Mouse (Mus musculus) kidney, adult 11 months (tissue): ENCODE data around the gene Dohh.

Experiments
- DNase-seq: peaks from one replicate; pipeline ENCODE4 v3.0.0; 2022

The Dohh gene

DNA sequence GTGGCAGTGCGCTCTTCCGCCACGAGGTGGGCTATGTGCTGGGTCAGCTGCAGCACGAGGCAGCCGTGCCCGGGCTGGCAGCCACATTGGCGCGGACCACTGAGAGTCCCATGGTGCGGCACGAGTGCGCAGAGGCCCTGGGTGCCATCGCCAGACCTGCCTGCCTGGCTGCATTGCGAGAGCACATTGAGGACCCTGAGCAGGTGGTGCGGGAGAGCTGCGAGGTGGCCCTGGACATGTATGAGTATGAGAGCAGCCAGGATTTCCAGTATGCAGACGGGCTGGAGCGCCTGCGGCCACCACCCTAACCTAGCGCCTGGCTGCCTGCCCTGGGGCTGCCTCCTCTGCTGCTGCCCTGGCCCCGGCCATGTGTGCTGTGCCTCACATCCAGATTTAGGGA, 3.5 kb downstream of the Dohh start:
- DNase-seq = no peak

DNA sequence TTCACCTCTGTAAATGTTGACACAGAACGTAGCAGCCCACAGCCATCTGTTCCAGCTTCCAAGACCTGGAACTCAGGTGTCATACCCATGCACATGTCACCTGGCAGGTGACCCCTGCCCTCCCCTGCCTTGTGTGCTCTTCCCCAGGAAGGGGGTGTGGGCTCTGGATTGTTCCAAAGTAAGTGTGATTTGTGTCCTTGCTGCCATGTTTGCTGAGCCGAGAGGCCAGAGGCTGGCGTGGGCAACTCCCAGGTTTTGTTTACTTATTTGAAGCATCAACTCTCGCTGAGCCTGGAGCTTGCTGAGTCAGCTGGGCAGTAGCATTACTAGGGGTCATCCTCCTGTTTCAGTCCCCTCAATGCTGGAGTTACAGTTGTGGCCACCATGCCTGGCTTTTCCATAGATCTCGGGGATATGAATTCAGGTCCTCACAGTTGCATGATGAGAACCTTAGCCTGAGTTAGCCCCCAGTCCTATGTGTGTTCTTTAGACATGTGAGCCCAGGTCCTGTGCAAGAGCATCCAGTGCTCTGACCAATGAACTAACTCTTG, 4.4 kb downstream of the Dohh start, which contains the start of gene Gm48552:
TSS of gene Gm48552 (plus strand) at position 501 of the 551 bp plus-strand sequence.
- DNase-seq = no peak

GRCm38 (mm10) chr10:81389373-81389772, 5.1 kb downstream of the Dohh start:
- DNase-seq = peak; percentile 66

- peak; percentile 51 for DNase-seq
These were observed 5.8 kb downstream of the Dohh start for GRCm38 (mm10) chr10:81389801-81390677.

DNA sequence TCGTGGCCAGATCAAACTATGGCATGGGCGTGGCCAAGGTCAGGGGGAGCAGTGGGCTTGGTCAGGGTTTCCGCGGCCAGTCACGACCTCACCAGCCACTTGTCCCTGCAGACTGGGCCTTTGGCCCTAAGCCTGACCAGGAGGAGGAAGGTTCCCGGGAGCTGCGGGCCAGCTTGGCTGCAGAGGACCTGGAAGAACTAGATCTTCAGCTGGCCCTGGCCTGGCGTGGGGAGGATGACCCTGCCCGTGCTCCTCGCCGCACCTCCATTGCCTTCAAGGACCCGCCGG, 6.4 kb downstream of the Dohh start:
- DNase-seq = no peak

GRCm38 (mm10) chr10:81392270-81392669, 8.0 kb downstream of the Dohh start:
- no peak for DNase-seq

DNA sequence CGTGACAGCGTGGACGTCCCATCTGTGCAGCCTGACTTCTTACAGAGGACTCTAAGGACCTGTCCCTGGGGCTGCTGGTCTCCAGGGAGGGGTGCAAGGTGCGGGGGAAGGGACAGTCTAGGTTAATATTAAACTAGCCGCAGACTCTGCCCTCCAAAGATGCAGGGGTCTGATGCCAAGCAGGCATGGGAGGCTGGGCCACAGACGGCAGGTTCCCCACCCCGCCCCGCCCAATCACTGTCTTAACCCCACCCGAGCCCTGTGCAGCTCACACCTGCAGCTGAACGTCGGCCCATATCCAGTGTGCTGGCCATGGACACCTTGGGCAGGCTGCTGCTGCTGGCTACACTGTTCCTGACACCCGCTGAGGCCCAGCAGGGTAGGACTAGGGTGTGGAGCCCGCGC, 8.6 kb downstream of the Dohh start, which contains the start of gene Smim24:
TSS of gene Smim24 (plus strand) at position 271 of the 405 bp plus-strand sequence.
- DNase-seq = peak; percentile 90

- DNase-seq = no peak
These were observed 9.3 kb downstream of the Dohh start for GRCm38 (mm10) chr10:81393456-81394063.

DNA sequence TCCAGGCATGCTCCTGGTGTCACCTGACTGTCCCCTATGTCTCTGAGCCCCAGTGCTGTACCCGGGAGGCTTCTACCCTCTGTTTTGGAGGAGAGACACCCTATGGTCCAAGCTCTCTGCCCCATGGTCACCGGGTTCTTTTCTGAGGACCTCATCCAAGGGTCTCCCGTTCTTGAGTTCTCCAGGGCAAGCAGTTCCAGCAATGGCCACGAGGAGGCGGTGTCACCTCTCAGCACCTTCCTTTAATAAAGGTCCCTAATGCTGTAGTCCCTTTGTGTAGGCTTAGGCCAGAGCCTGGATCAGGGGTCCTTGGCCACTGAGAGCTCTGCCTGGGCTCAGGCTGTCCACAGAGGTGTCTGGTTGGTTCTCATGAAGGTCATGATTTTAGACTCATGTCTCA, 10.9 kb downstream of the Dohh start:
- peak; percentile 61 for DNase-seq

GRCm38 (mm10) chr10:81395865-81396264, 11.6 kb downstream of the Dohh start:
- DNase-seq = no peak

GRCm38 (mm10) chr10:81396749-81397148, 12.5 kb downstream of the Dohh start:
- DNase-seq = no peak

GRCm38 (mm10) chr10:81399296-81399695, 15.1 kb downstream of the Dohh start:
- DNase-seq = no peak

- no peak for DNase-seq
These were observed 15.6 kb downstream of the Dohh start for GRCm38 (mm10) chr10:81399798-81400308.

GRCm38 (mm10) chr10:81400371-81401204, 16.4 kb downstream of the Dohh start:
- no peak for DNase-seq

- DNase-seq = no peak
These were observed 16.9 kb downstream of the Dohh start for GRCm38 (mm10) chr10:81401205-81401520.

GRCm38 (mm10) chr10:81401521-81402226, 17.4 kb downstream of the Dohh start:
- peak; percentile 78 for DNase-seq

GRCm38 (mm10) chr10:81402227-81402765, 18.1 kb downstream of the Dohh start:
- no peak for DNase-seq

GRCm38 (mm10) chr10:81403511-81403910, 19.3 kb downstream of the Dohh start:
- no peak for DNase-seq

DNA sequence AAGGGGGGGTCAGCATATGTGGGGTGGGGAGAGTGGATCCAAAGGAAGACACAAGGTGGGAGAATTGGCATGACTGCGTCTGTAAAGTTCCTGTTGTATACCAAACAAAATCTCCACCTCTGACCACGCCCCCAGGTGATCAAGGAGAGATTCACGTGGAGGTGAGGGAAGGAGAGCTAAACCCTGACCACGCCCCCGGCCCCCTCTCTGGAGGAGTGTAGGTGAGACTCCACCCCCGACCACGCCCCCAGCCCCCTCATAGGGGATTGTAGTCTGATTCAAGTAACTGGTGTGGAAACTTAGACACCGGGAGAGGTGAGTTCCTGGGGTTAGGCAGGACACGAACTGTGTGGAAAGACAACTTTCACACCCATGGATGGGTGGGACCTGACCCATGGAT, 19.9 kb downstream of the Dohh start:
- DNase-seq = no peak

DNA sequence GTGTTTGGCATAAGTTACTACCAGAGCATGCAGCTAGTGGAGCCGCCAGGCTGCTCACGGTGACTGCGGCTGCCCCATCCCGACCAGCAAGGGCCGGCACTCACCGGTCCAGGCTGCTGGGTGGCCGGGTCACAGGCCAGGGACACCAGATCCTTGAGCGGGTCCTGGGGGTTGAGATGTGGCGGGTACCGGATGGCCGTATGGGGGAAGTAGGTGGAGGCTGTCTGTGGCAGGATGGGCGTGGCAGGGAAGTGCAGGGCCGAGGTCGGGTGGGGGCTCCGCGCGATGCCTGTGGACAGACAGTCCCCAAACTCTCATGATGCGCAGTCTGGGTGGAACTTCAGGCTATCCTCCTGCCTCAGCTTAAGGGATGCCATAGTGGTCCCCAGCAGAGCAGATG, 20.5 kb downstream of the Dohh start:
- no peak for DNase-seq

DNA sequence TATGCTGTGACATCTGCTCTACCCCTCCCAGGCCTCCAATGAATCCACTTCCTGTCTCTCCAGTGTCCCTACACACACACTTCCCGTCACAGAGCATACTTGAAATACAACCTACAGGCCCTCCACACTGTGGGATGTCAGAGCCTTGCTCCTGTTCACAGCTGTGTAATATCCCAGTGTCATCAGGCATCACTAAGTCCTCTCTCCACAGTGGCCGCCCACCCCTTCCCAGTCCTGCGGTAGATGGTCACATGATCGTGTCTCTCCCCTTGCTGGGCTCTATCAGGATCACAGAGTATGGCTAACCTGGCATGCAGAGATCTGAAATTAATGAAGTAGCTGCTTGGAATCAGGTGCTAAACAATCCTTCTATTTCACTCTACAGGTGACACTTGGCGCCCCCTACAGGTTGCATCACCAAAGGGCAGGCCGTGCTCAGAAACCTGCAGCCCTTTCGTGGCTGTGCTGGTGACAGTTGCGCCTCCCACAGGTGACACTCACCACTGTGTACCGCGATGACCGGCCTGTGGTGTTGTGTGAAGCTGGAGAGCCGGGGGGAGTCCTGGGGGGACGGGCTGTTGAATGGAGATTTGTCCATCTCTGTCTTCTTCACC, 21.5 kb downstream of the Dohh start:
- peak; percentile 70 for DNase-seq
